Mouse (Mus musculus) heart, embryonic 10.5 days (tissue): Measurements from ENCODE around the gene Ifrd1. TPM values are rescaled to one million over a fixed set of nuclear protein-coding genes. Genes with fewer than 3 reads are reported as not detected.
"Not testable (repeated sequence)": the region's sequence is repeated elsewhere in the genome, so short reads cannot be mapped to it uniquely, and the experiment has no call there.

Experiments used
- DNase-seq: peaks from one replicate; pipeline ENCODE4 v3.0.0-alpha.2; 2017; ENCODE audit warnings: low spot score
- H3K27ac ChIP-seq: fragments of 300-500 bp; sonication (generic); 2 replicates; pipeline ENCODE4 v1.5.1; 2016; ENCODE audit warnings: mild to moderate bottlenecking
- H3K27me3 ChIP-seq: fragments of 300-500 bp; sonication (generic); 2 replicates; pipeline ENCODE4 v1.6.1; 2016; ENCODE audit warnings: mild to moderate bottlenecking; ENCODE audit not compliant: poor library complexity, insufficient read depth, severe bottlenecking
- H3K36me3 ChIP-seq: fragments of 300-500 bp; sonication (generic); 2 replicates; pipeline ENCODE4 v1.6.1; 2016; ENCODE audit warnings: mild to moderate bottlenecking, moderate library complexity
- H3K4me1 ChIP-seq: fragments of 300-500 bp; sonication (generic); 2 replicates; pipeline ENCODE4 v1.6.1; 2016; ENCODE audit warnings: mild to moderate bottlenecking
- H3K4me3 ChIP-seq: fragments of 300-500 bp; sonication (generic); 2 replicates; pipeline ENCODE4 v1.5.1; 2016; ENCODE audit warnings: mild to moderate bottlenecking, moderate library complexity
- H3K9me3 ChIP-seq: fragments of 300-500 bp; sonication (generic); 2 replicates; pipeline ENCODE4 v1.6.1; 2016; ENCODE audit warnings: mild to moderate bottlenecking, moderate library complexity
- WGBS: fragments of 180-500 bp; shearing (Covaris S2); methylation state at CpG from one replicate; pipeline ENCODE4 v1.1.7; 2016; 5-methylcytosine and 5-hydroxymethylcytosine counted together
- polyA plus RNA-seq: library from polyadenylated mRNA; unstranded; fragments of >200 nt; fragmentation: Nextera tagmentation; extraction: Ambion mirVana; gene quantifications from 2 replicates; pipeline ENCODE4 v1.2.1, GENCODE M21; 2016

Ifrd1 gene
- polyA plus RNA-seq, 1 experiment from 2014 or later, result 95.0 TPM

DNA sequence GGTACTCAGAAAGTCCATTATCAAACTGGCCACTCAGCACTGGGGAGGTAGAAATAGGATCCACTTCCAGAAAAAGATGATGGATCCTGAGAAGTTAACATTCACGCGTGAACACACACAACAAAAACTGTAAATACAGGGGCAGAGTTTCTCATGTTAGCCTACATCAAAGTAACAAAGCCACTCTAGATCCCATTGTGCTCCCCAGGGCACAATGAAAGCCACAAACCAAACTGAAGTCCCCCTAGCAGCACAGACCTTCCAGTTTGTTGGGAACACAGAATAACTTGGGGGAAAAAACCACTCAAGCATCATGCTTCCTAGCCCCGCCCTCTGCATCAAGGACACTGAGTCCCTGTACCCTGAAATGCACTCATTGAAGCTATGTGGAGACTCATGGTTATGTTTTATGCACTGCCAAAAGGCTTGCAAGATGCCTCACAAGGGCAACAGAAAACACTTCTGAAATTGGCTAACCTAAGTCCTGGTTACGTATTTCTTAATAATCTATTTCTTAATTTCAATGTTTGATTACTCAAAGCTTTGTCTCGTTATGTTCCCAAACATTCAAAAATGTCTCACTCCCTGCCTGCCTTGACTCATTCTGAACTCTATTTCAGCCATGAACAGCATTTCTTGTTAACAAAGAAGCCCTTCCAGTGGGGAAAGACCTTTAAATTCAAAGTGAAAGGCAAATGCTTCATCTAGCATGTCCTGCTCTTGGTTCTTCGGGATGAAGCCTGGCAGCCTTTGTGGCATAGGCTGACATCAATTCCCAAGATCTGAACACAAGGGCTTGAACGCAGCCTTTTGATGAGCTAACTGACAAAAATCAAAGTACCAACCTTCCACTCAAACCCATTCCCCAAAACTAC is 45.9 kb downstream of the Ifrd1 start:
- H3K36me3 ChIP-seq, result peaks cover 57% of the 10 kb centered on the region
- H3K9me3 ChIP-seq, result no peaks in the 10 kb centered on the region
- H3K4me3 ChIP-seq, result no peak overlapping the region
- 0 out of 2 replicates have a peak, but pooled peaks cover 5% of the 10 kb centered on the region for H3K4me1 ChIP-seq
- DNase-seq, result no peak
- H3K27me3 ChIP-seq, result no peaks in the 10 kb centered on the region
- 92% methylated on average over 7 of the region's 7 CpGs for WGBS
- H3K27ac ChIP-seq, result no peak overlapping the region

DNA sequence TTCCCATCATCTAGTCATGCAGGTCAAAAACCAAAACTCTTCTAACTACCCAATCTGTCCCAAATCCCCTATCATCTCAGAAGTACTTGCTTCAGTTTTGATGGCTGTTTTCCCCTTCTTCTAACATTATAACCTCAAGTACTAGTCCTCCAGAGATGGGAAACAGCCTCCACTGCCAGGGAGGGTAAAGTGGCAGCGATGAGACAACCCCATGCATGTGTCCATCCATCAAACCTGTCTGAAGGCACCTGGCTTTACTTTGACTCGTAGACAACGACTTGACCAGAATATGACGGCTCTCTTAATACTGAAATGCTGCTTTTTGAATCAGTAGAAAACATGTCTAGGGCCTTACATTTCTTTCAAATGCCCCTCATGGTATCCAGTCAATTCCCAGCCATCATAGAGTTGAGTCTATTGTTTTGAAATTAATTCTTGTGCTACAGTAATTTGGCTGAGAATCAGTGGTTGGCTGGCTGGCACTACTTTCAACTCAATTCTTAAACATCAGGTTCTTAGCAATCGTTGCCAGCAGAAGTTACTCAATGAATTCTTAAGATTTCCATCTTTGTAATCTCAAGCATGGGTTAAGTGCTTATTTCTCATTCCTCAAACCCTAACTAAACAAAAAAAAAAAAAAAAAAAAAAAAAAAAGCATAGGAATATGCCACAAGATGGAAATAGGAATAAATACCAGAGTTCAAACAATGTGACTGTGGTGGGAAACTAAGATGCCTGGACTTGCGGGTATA is 47.6 kb downstream of the Ifrd1 start:
- Histone ChIP-seq H3K36me3 (peaks cover 41% of the 10 kb centered on the region), H3K4me1 (peaks cover 5% of the 10 kb centered on the region; the same call in 1 of the 2 replicates), H3K4me3 (no peak overlapping the region), H3K27me3 (no peaks in the 10 kb centered on the region), H3K27ac (no peak overlapping the region), H3K9me3 (no peaks in the 10 kb centered on the region)
- whole genome bisulfite sequencing, result 86% methylated on average over 6 of the region's 6 CpGs
- DNase-seq, result no peak

DNA sequence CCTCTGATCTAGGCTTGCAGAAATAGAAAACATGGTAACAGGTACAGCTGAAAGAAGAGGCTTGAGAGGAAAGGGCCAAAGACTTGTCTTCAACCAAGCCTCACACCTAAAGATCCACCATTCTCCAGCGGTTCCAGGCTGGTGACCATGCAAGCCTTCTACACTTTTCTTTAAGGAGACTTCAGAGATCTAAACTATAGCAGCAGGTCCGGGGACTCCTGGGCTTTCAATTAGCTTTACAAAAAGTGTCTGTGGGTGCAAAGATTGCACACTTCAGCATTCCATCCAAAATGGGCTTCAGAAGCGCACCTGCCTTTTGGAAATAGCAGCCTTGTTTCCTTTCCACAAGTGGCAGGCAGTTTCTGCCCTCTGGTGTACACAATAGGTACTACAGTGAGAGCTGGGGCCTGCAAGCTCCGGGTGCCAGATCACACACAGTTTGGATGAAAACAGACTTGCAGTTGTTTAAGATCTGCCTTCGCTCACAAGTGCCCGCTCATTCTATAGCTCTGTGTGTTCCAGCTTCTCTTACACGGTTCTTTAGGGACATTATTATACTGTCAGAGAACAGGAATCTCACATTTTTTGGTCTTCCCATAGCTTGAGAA is 48.4 kb downstream of the Ifrd1 start:
- H3K4me1 ChIP-seq, result peaks cover 5% of the 10 kb centered on the region; the same call in 1 of the 2 replicates
- WGBS, result 45% methylated on average over 7 of the region's 7 CpGs
- peaks cover 33% of the 10 kb centered on the region for H3K36me3 ChIP-seq
- peak; percentile 78 for DNase-seq
- no peaks in the 10 kb centered on the region for H3K27me3 ChIP-seq
- peak overlapping the region; percentile 74 for H3K27ac ChIP-seq
- H3K9me3 ChIP-seq, result no peaks in the 10 kb centered on the region
- H3K4me3 ChIP-seq, result peak overlapping the region; percentile 47

DNA sequence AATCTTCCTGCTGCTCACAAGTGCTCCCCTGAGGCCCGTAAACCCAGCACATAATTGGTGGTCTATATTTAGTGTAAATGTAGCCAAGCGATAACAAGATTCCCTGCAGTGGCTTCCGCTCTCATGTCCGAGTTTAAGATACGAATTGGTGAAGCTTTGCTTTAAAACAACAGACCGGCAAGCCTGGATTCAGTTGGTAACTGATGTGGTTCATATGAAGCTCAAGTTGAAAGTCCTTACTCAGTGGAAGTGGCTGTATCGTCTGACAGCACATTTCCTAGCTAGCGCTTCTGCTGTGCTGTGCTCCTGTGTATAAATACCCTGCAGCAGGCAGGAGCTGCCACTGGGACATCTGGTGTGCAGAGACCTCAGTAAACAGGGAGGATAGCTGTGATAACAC is 49.0 kb downstream of the Ifrd1 start, which contains the start of gene Lsmem1:
Gene Lsmem1, minus strand, starts transcription at position 189 of the 400 bp plus-strand sequence.
- Histone ChIP-seq H3K4me3 (peak within 1 kb of the TSS; percentile 47), H3K4me1 (peaks cover 5% of the 10 kb centered on the region; the same call in 1 of the 2 replicates), H3K9me3 (no peaks in the 10 kb centered on the region), H3K27ac (peak within 1 kb of the TSS; percentile 74), H3K27me3 (no peaks in the 10 kb centered on the region), H3K36me3 (peaks cover 27% of the 10 kb centered on the region)
- DNase-seq, result peak; percentile 76
- 51% methylated on average over 8 of the region's 8 CpGs for WGBS

DNA sequence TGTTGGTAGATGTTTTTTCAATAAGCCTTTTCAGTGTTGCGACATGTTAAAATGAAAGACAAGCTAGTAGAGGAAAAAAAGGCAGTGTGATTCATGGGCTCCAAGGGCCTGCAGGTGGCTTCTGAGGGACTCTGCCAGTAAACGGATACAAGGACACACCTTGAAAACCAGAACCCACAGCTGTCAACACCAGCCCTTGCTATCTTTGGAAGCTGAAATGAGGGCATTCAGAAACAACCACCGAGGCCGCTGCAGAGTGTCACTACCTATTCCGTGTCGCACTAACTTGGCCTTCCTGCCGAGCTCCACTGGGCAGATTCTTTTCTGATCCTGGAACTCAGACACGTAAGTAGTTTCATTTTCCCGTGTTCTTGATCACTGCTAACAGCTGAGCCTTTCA is 49.9 kb downstream of the Ifrd1 start:
- peak overlapping the region; percentile 47 for H3K4me3 ChIP-seq
- H3K27ac ChIP-seq, result peak overlapping the region; percentile 74; the same call in 1 of the 2 replicates
- DNase-seq, result peak; percentile 79
- peaks cover 18% of the 10 kb centered on the region for H3K36me3 ChIP-seq
- no peaks in the 10 kb centered on the region for H3K9me3 ChIP-seq
- no peaks in the 10 kb centered on the region for H3K27me3 ChIP-seq
- 42% methylated on average over 9 of the region's 9 CpGs for WGBS
- peaks cover 5% of the 10 kb centered on the region; the same call in 1 of the 2 replicates for H3K4me1 ChIP-seq

DNA sequence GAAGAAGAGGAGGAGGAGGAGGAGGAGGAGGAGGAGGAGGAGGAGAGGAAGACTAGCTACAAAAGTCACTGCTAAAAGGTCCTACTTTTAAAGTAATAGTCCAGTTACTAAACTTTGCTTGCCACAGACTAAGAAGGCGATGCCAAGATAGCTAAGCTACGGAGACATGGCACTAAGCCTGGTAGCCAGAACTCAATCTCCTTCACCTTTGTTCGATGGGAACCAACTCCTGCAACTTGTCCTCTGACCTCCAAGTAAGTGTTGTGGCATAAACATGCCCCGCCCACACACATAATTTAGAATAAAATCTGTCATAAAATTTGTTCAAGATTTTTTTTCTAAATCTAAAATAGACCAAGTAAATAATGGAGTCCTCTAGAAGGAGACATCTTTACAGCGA is 50.3 kb downstream of the Ifrd1 start:
- Histone ChIP-seq H3K27me3 (no peaks in the 10 kb centered on the region), H3K4me3 (peak overlapping the region; percentile 47), H3K4me1 (peaks cover 5% of the 10 kb centered on the region; the same call in 1 of the 2 replicates), H3K36me3 (peaks cover 14% of the 10 kb centered on the region), H3K9me3 (no peaks in the 10 kb centered on the region), H3K27ac (peak overlapping the region; percentile 74)
- WGBS, result 71% methylated on average over 5 of the region's 5 CpGs
- no peak for DNase-seq

DNA sequence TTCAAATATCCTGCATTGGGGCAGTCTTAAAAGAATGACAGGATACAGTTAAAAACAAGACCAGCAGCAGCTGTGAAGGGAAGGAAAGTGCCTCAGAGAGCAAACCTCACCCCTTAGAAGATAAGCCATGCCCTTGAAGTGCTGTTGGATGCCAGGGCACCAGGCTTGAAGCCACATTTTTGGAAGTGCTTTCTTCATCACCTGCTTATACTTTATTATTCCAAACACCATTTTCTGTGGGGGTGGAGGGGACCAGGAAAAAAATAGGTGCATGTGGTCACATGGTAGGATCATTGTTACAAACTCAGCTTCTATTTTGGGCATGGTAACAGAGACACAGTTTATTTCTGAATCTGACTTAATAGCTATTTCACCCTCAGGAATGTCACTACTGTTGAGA is 50.8 kb downstream of the Ifrd1 start:
- H3K36me3 ChIP-seq, result peaks cover 9% of the 10 kb centered on the region; the same call in 1 of the 2 replicates
- H3K27me3 ChIP-seq, result no peaks in the 10 kb centered on the region
- H3K4me1 ChIP-seq, result peaks cover 5% of the 10 kb centered on the region; the same call in 1 of the 2 replicates
- H3K27ac ChIP-seq, result peak overlapping the region; percentile 74
- H3K4me3 ChIP-seq, result peak overlapping the region; percentile 47; the same call in 1 of the 2 replicates
- H3K9me3 ChIP-seq, result no peaks in the 10 kb centered on the region
- DNase-seq, result no peak

DNA sequence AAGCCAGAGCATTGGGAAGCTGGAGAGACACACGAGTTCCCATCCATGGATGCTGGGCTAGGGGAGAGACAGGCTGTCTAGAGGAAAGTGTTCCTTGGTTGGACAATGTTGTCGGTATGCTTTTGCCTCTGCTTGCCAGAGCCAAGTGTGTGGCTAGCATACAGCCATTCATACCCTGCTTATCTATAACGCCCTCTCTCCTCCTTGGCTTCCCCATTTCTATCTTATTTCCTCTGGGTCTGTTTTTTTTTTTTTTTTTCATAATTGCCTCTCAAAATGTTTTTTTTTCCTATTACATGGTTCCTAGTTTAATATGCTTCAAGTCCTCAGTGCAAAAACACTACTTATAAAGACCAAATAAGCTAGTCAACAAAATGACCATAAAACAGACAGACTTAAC is 62.8 kb downstream of the Ifrd1 start:
- 81% methylated on average over 3 of the region's 3 CpGs for WGBS
- no peaks in the 10 kb centered on the region for H3K4me1 ChIP-seq
- H3K4me3 ChIP-seq, result no peak overlapping the region
- no peaks in the 10 kb centered on the region for H3K9me3 ChIP-seq
- no peak overlapping the region for H3K27ac ChIP-seq
- H3K27me3 ChIP-seq, result no peaks in the 10 kb centered on the region
- H3K36me3 ChIP-seq, result peaks cover 12% of the 10 kb centered on the region; the same call in 1 of the 2 replicates
- no peak for DNase-seq

DNA sequence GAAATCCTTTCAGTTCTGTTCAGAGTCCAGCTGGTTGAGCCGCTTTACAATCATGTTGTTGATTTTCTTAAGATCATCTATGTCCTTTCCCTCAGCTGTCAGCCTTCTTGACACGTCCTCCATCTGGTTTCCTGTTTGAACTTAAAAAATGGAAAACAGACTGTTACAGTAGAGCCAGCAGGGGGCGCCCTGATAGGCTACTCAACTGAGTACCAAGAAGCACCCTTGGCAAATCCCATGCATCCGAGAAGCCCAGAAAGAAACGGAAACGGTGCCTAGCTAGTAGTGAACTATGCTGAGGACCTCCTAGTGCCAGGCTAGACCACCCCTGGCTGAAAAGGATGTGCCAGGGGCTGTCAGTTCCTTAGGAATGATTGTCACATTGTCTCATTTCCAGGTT is 71.2 kb downstream of the Ifrd1 start:
- Histone ChIP-seq H3K27me3 (no peaks in the 10 kb centered on the region), H3K4me3 (no peak overlapping the region), H3K36me3 (peaks cover 20% of the 10 kb centered on the region; the same call in 1 of the 2 replicates), H3K9me3 (no peaks in the 10 kb centered on the region), H3K4me1 (no peaks in the 10 kb centered on the region), H3K27ac (no peak overlapping the region)
- no peak for DNase-seq
- 51% methylated on average over 6 of the region's 6 CpGs for WGBS

DNA sequence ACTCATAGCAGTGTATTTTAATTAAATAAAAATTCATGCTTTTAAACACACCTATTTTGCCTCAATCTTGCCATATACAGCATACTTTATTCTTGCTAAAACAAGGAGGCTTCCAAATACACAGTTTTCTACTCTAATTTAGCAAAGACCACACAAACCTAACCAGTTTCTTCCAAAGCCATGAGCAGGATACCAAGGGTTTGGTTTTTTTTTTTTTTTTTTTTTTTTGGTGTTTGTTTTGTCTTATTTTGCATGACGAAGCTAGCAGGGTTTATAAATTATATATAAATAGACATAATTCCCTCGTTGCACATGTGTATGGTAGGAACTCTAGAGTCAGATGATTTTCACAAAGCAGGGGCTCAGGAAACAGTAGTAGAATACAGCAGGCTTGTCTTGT is 72.1 kb downstream of the Ifrd1 start:
- Histone ChIP-seq H3K9me3 (no peaks in the 10 kb centered on the region), H3K36me3 (peaks cover 16% of the 10 kb centered on the region; the same call in 1 of the 2 replicates), H3K4me3 (no peak overlapping the region), H3K27ac (no peak overlapping the region), H3K27me3 (no peaks in the 10 kb centered on the region), H3K4me1 (no peaks in the 10 kb centered on the region)
- no peak for DNase-seq
- 74% methylated on average over 2 of the region's 2 CpGs for WGBS

DNA sequence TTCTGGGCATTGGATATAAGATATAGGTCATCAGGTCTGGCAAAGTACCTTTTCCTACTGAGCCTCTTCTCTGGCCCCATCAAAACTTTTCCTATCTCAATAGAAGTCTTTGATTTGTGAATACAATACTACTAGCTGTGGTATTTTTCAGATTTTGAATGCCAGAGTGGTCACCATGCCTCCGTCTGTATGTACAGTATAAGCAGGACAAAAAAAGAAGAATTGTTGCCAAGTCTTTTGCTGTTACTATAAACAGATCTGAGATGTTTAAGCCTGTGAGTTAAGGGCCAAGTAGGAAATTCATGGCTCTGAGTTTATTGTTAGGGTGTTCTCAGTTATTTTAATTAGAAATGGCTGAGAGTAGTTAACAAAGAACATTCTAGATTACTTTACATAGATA is 73.1 kb downstream of the Ifrd1 start:
- 60% methylated on average over 1 of the region's 1 CpGs for WGBS
- not testable (repeated sequence) for DNase-seq, H3K27ac ChIP-seq, H3K36me3 ChIP-seq, H3K4me3 ChIP-seq, H3K9me3 ChIP-seq, H3K27me3 ChIP-seq, H3K4me1 ChIP-seq

DNA sequence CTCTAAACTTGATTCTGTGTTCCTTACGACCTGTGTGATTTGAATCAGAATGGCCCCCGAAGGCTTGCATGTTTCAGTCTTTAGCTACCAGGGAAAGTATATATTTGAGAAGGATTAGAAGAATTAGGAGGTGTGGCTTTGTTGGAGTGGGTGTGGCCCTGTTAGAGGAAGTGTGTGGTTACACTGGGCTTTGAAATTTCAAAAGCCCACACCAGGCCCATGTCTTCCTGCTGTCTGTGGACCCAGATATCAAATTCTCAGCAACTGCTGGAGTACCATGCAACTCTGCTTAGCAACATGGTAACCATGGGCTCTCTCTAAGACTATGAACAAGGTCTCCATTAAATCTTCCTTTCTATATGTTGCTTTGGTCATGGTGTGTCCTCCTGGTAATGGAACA is 76.7 kb downstream of the Ifrd1 start:
- Histone ChIP-seq H3K9me3 (no peaks in the 10 kb centered on the region), H3K36me3 (0 out of 2 replicates have a peak, but pooled peaks cover 7% of the 10 kb centered on the region), H3K4me1 (no peaks in the 10 kb centered on the region), H3K27ac (no peak overlapping the region), H3K4me3 (no peak overlapping the region), H3K27me3 (no peaks in the 10 kb centered on the region)
- DNase-seq, result no peak
- 79% methylated on average over 2 of the region's 2 CpGs for WGBS
